Mouse (Mus musculus): ENCODE results near the gene Mobp. TPM values are rescaled to one million over a fixed set of nuclear protein-coding genes. Genes with fewer than 3 reads are reported as not detected.
A peak's percentile ranks its signal among the peaks of the same experiment; 100 is the strongest.

Mobp gene
- polyA plus RNA-seq, 1 experiment = not detected

- H3K4me1 ChIP-seq (ENCODE audit: control insufficient read depth, insufficient read depth, low read length) = no peaks in the 10 kb centered on the region
- no peak for TF ChIP-seq POLR2A (IDR thresholded peaks at IDR 0.05; ENCODE audit: borderline replicate concordance, extremely low read depth, low read depth, low read length)
- TF ChIP-seq CTCF (IDR thresholded peaks at IDR 0.05; ENCODE audit: insufficient read depth, low read length) = no peak
- no peak overlapping the region for H3K4me3 ChIP-seq (replicated peaks; ENCODE audit: extremely low read depth, low read depth, low read length)
- no peak for DNase-seq
- WGBS = 57% methylated on average over 11 of the region's 11 CpGs
These were observed 18.3 kb downstream of the Mobp start for GRCm38 (mm10) chr9:120167826-120168225.

DNA sequence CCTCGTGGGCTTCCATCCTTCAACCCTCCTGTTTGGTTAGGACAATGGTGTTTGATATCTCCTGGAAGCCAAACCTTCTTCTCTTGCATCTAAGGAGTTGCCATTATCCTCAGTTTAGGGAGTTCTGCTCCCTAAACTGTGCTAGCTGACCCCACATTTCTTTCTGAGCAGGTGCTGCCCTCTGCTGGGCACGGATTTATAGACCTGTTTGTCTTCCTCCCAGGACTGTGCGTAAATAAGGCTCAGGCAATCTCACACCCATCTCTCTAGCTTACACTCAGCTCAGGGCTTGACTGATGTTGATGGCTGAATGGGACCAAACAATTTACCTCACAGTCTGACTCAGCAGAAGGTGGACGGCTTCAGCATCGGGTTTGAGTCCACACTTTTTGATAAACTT is 21.8 kb downstream of the Mobp start:
- peak; percentile 44 for DNase-seq
- no peak for TF ChIP-seq POLR2A (IDR thresholded peaks at IDR 0.05; ENCODE audit: borderline replicate concordance, extremely low read depth, low read depth, low read length)
- peak; percentile 65 for TF ChIP-seq CTCF (IDR thresholded peaks at IDR 0.05; ENCODE audit: insufficient read depth, low read length)
- H3K4me1 ChIP-seq (ENCODE audit: control insufficient read depth, insufficient read depth, low read length) = no peaks in the 10 kb centered on the region
- H3K4me3 ChIP-seq (replicated peaks; ENCODE audit: extremely low read depth, low read depth, low read length) = no peak overlapping the region
- 29% methylated on average over 5 of the region's 5 CpGs for WGBS

DNA sequence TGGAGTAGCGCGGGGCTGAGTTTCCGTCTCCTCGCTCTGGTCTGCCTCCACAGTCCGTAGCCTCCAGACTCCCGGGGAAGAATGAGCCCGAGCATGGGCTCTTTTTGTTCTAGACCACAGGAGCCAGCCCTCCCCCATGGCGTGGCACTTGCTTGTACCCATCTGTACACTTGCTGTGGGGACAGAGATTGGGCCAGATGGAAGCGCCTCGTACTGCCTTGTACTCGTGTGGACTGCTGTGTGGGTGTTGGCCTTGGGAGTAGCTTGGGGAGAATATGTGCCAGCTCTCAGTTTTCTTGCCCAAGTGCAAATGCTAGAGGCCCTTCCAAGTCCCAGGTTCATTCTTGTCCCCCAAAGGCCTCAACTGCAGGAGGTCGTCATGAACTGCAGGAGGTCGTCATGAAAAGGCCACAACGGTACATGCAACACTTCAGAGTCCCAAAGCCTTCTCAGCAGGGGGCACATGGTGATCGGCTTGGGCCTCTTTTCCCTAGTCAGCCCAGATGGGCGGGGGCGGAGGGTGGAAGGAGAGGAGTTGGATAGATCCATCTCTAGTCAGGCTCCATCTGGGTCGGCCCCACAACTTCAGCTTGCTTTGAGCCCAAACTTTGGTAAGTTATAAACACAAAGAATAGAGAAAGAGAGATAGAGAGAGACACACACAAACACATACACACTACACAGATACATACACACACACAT is 25.1 kb downstream of the Mobp start:
- H3K4me3 ChIP-seq (replicated peaks; ENCODE audit: extremely low read depth, low read depth, low read length) = no peak overlapping the region
- no peak for DNase-seq
- TF ChIP-seq POLR2A (IDR thresholded peaks at IDR 0.05; ENCODE audit: borderline replicate concordance, extremely low read depth, low read depth, low read length) = no peak
- TF ChIP-seq CTCF (IDR thresholded peaks at IDR 0.05; ENCODE audit: insufficient read depth, low read length) = no peak
- WGBS = 86% methylated on average over 18 of the region's 18 CpGs
- no peaks in the 10 kb centered on the region for H3K4me1 ChIP-seq (ENCODE audit: control insufficient read depth, insufficient read depth, low read length)

DNA sequence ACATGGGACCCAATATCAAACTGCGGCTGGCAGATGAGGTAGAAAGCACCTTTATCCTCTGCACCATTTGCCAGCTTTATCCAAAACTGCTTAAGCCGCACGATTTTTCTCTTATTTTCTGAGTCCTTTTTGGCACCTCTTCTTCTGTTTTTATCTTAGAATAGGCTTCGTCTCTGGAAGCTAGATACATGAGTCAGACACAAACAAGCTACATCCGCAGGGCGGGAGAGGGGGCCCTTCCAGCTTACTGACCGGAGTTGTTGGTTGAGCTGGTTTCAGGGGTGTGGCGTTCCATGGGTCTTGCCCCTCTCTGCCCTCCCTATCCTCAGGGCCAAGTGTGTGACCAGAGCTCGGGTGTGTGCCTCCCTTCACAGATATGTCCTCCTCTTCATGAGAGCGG is 29.3 kb downstream of the Mobp start:
- no peak for TF ChIP-seq POLR2A (IDR thresholded peaks at IDR 0.05; ENCODE audit: borderline replicate concordance, extremely low read depth, low read depth, low read length)
- no peak for TF ChIP-seq CTCF (IDR thresholded peaks at IDR 0.05; ENCODE audit: insufficient read depth, low read length)
- Histone ChIP-seq H3K4me1 (ENCODE audit: control insufficient read depth, insufficient read depth, low read length) (no peaks in the 10 kb centered on the region), H3K4me3 (replicated peaks; ENCODE audit: extremely low read depth, low read depth, low read length) (no peak overlapping the region)
- 73% methylated on average over 10 of the region's 10 CpGs for WGBS
- DNase-seq = no peak

DNA sequence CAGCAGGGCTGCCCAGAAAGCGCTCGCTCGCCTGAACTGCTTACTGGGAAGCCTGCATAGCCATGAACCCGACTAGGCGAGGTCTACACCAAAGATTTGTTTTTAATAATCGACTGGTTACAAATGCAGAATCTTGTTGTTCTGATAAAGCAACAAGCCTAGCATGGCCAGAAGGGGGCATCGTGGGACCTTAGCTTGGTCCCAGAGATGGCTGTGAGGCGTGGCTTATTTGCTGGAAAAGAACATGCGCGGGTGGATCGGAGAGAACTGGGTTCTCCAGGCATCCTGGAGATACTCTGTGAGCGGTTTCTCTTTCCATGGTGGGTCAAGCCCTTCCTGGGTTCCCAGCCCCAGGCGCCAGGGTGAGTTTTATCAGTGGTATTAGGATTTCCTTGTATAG is 35.0 kb downstream of the Mobp start:
- DNase-seq = peak; percentile 13
- H3K4me3 ChIP-seq (replicated peaks; ENCODE audit: extremely low read depth, low read depth, low read length) = no peak overlapping the region
- TF ChIP-seq POLR2A (IDR thresholded peaks at IDR 0.05; ENCODE audit: borderline replicate concordance, extremely low read depth, low read depth, low read length) (no peak), CTCF (IDR thresholded peaks at IDR 0.05; ENCODE audit: insufficient read depth, low read length) (peak; percentile 42; the same call in 1 of the 2 replicates)
- 29% methylated on average over 13 of the region's 13 CpGs for WGBS
- H3K4me1 ChIP-seq (ENCODE audit: control insufficient read depth, insufficient read depth, low read length) = no peaks in the 10 kb centered on the region

DNA sequence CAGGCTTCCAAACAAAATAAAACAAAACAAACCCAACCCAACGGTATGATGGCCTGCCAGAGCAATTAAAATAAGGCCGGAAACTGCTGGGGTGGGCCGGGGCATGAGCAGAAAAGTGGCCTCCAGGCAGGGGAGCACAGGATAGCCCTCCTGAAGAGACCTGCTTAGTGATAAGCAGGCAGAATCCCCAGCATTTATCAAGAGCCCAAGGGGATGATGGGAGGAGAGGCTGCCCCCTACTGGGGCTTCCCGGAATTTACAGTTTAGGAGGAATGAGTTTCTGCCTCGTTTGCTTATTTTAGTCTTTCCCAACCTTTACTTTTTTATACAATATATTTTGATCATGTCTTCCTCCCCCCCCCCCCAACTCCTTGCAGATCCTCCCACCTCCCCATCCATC is 37.3 kb downstream of the Mobp start:
- no peak for DNase-seq
- no peak overlapping the region for H3K4me3 ChIP-seq (replicated peaks; ENCODE audit: extremely low read depth, low read depth, low read length)
- WGBS = 81% methylated on average over 5 of the region's 5 CpGs

GRCm38 (mm10) chr9:120190891-120191290 is 41.4 kb downstream of the Mobp start:
- H3K4me1 ChIP-seq (ENCODE audit: control insufficient read depth, insufficient read depth, low read length) = no peaks in the 10 kb centered on the region
- H3K4me3 ChIP-seq (replicated peaks; ENCODE audit: extremely low read depth, low read depth, low read length) = peak overlapping the region; percentile 58
- no peak for DNase-seq
- no peak for TF ChIP-seq CTCF (IDR thresholded peaks at IDR 0.05; ENCODE audit: insufficient read depth, low read length)
- TF ChIP-seq POLR2A (IDR thresholded peaks at IDR 0.05; ENCODE audit: borderline replicate concordance, extremely low read depth, low read depth, low read length) = no peak
- 32% methylated on average over 13 of the region's 13 CpGs for WGBS

More for the DNA sequence above, 37.3 kb downstream of the Mobp start:
- TF ChIP-seq POLR2A (IDR thresholded peaks at IDR 0.05; ENCODE audit: borderline replicate concordance, extremely low read depth, low read depth, low read length) = no peak
- TF ChIP-seq CTCF (IDR thresholded peaks at IDR 0.05; ENCODE audit: insufficient read depth, low read length) = peak; percentile 41; the same call in 1 of the 2 replicates
- H3K4me1 ChIP-seq (ENCODE audit: control insufficient read depth, insufficient read depth, low read length) = no peaks in the 10 kb centered on the region

- peak; percentile 76 for DNase-seq
- TF ChIP-seq POLR2A (IDR thresholded peaks at IDR 0.05; ENCODE audit: borderline replicate concordance, extremely low read depth, low read depth, low read length) (no peak), CTCF (IDR thresholded peaks at IDR 0.05; ENCODE audit: insufficient read depth, low read length) (peak; percentile 62; the same call in 1 of the 2 replicates)
- Histone ChIP-seq H3K4me3 (replicated peaks; ENCODE audit: extremely low read depth, low read depth, low read length) (peak overlapping the region; percentile 58), H3K4me1 (ENCODE audit: control insufficient read depth, insufficient read depth, low read length) (no peaks in the 10 kb centered on the region)
- 21% methylated on average over 21 of the region's 21 CpGs for WGBS
These were observed 42.0 kb downstream of the Mobp start for GRCm38 (mm10) chr9:120191362-120192098.

- Histone ChIP-seq H3K4me1 (ENCODE audit: control insufficient read depth, insufficient read depth, low read length) (no peaks in the 10 kb centered on the region), H3K4me3 (replicated peaks; ENCODE audit: extremely low read depth, low read depth, low read length) (no peak overlapping the region)
- WGBS = 58% methylated on average over 7 of the region's 7 CpGs
- TF ChIP-seq CTCF (IDR thresholded peaks at IDR 0.05; ENCODE audit: insufficient read depth, low read length) (no peak), POLR2A (IDR thresholded peaks at IDR 0.05; ENCODE audit: borderline replicate concordance, extremely low read depth, low read depth, low read length) (no peak)
- DNase-seq = no peak
These were observed 43.2 kb downstream of the Mobp start for GRCm38 (mm10) chr9:120192742-120193141.

All from lung, adult 2 months (tissue).